Comparison of ENCODE assay signal across 11 mouse cellular contexts in the genomic region with DNA sequence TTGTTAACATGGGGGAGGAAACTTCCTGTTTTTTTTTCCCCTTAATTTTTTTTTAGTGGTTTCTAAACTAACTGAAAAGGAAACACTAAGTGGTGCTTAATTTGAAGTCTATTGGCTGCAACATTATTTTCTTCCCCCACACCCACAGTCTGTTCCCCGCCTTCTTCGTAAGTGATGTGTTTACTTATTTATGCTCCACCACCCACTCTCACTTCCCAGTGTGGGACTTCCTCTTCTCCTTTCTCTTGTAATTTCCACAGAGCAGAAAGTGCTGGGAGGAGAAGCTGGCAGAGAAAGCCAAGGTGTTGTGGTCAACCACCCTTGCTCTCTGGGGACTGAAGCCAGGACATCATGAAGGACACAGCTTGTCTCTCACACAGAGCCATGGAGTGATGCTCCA. TPM values are rescaled to one million over a fixed set of nuclear protein-coding genes. Genes with fewer than 3 reads are reported as not detected.
A peak's percentile ranks its signal among the peaks of the same experiment; 100 is the strongest.
DNase-seq lines count a peak whose midpoint lies in the region; ATAC-seq and TF ChIP-seq lines count a peak whose summit lies in the region.
"Had no signal": no experiment of that assay in that cellular context is flagged by ENCODE, and none has a peak within 500 bp of the region (broad histone marks: within the 10 kb centered on the region; RNA-seq: fewer than 3 reads in every experiment).

No protein-coding gene starts in this region.

- TF ChIP-seq POLR2A in kidney, adult 2 months (IDR thresholded peaks at IDR 0.05; ENCODE audit: low read depth, low read length), result no peak
- TF ChIP-seq POLR2A in spleen, adult 2 months (IDR thresholded peaks at IDR 0.05; ENCODE audit: low read depth, low read length), result no peak

- H3K4me1 ChIP-seq in kidney, adult 2 months (ENCODE audit: control insufficient read depth, insufficient read depth, low read length), result 0 out of 2 replicates have a peak, but pooled peaks cover 3% of the 10 kb centered on the region
- peaks cover 19% of the 10 kb centered on the region; the same call in 1 of the 2 replicates for H3K4me1 ChIP-seq in spleen, adult 2 months (ENCODE audit: control insufficient read depth, insufficient read depth, insufficient read length)
- H3K4me1 ChIP-seq in kidney, postnatal 0 days (replicated peaks; ENCODE audit: insufficient read depth, low read length), result 0 out of 2 replicates have a peak, but pooled peaks cover 5% of the 10 kb centered on the region
- H3K4me1 ChIP-seq in stomach, postnatal 0 days (replicated peaks; ENCODE audit: control insufficient read depth, insufficient read depth), result no peaks in the 10 kb centered on the region
- H3K4me1 ChIP-seq in midbrain, embryonic 15.5 days, result no peaks in the 10 kb centered on the region; the same call in 1 of the 2 replicates

- no peak overlapping the region for H3K4me2 ChIP-seq in kidney, postnatal 0 days (ENCODE audit: low read length)
- H3K4me2 ChIP-seq in stomach, postnatal 0 days (replicated peaks; ENCODE audit: low read depth), result no peak overlapping the region
- H3K4me2 ChIP-seq in midbrain, embryonic 15.5 days, result no peak overlapping the region
- H3K4me2 ChIP-seq: embryonic facial prominence, embryonic 12.5 days had no signal

- peak overlapping the region; percentile 56; the same call in 1 of the 2 replicates for H3K27ac ChIP-seq in kidney, adult 2 months (ENCODE audit: insufficient read depth, low read depth, low read length)
- peak overlapping the region; percentile 68 for H3K27ac ChIP-seq in spleen, adult 2 months (ENCODE audit: insufficient read depth, low read length)
- no peak overlapping the region for H3K27ac ChIP-seq in kidney, postnatal 0 days
- H3K27ac ChIP-seq in stomach, postnatal 0 days (replicated peaks), result 0 out of 2 replicates have a peak overlapping the region, but pooled peaks have one; percentile 20
- no peak overlapping the region for H3K27ac ChIP-seq in midbrain, embryonic 15.5 days
- H3K27ac ChIP-seq: embryonic facial prominence, embryonic 12.5 days; liver, embryonic 14.5 days had no signal

- DNase-seq in kidney, adult 2 months, result peak; percentile 74
- DNase-seq in kidney, adult 18-20 months, result no peak
- DNase-seq in spleen, adult 2 months (ENCODE audit: low read depth in 1 of 2, low spot score in 2 of 2), result peak; percentile 23 to 41
- DNase-seq in spleen, postnatal 4 days (ENCODE audit: low spot score in 2 of 2), result no peak
- peak; percentile 62 for DNase-seq in kidney, postnatal 0 days (ENCODE audit: low spot score)
- DNase-seq in stomach, postnatal 0 days (ENCODE audit: low spot score), result no peak
- DNase-seq in urinary bladder, postnatal 14 days (ENCODE audit: low spot score), result no peak
- DNase-seq: adrenal gland, postnatal 36 days had no signal

- H3K36me3 ChIP-seq in kidney, adult 2 months (ENCODE audit: control insufficient read depth, insufficient read depth, low read length), result no peaks in the 10 kb centered on the region
- H3K36me3 ChIP-seq in spleen, adult 2 months (ENCODE audit: control insufficient read depth, insufficient read depth, low read length), result no peaks in the 10 kb centered on the region
- no peaks in the 10 kb centered on the region for H3K36me3 ChIP-seq in kidney, postnatal 0 days (ENCODE audit: insufficient read depth, low read length)
- H3K36me3 ChIP-seq in stomach, postnatal 0 days (ENCODE audit: control insufficient read depth, insufficient read depth, low read length), result no peaks in the 10 kb centered on the region
- H3K36me3 ChIP-seq in midbrain, embryonic 15.5 days (replicated peaks), result no peaks in the 10 kb centered on the region
- H3K36me3 ChIP-seq: embryonic facial prominence, embryonic 12.5 days had no signal

- no peaks in the 10 kb centered on the region for H3K27me3 ChIP-seq in kidney, adult 2 months (replicated peaks; ENCODE audit: control insufficient read depth, insufficient read depth, low read length)
- no peaks in the 10 kb centered on the region for H3K27me3 ChIP-seq in spleen, adult 2 months (ENCODE audit: control insufficient read depth, insufficient read depth, low read length)
- H3K27me3 ChIP-seq in kidney, postnatal 0 days (ENCODE audit: insufficient read depth, low read length), result no peaks in the 10 kb centered on the region
- H3K27me3 ChIP-seq in stomach, postnatal 0 days (ENCODE audit: control insufficient read depth, insufficient read depth, low read length), result no peaks in the 10 kb centered on the region
- H3K27me3 ChIP-seq in midbrain, embryonic 15.5 days (replicated peaks), result no peaks in the 10 kb centered on the region
- H3K27me3 ChIP-seq: embryonic facial prominence, embryonic 12.5 days had no signal

- H3K9ac ChIP-seq in kidney, postnatal 0 days (ENCODE audit: low read depth, low read length), result no peak overlapping the region
- H3K9ac ChIP-seq in stomach, postnatal 0 days (ENCODE audit: low read length), result no peak overlapping the region
- H3K9ac ChIP-seq in midbrain, embryonic 15.5 days, result no peak overlapping the region
- H3K9ac ChIP-seq: embryonic facial prominence, embryonic 12.5 days; liver, embryonic 14.5 days had no signal

- no peak for TF ChIP-seq CTCF in kidney, adult 2 months (conservative IDR thresholded peaks at IDR 0.05; ENCODE audit: insufficient read depth, insufficient read length, low read depth, low read length)
- no peak for TF ChIP-seq CTCF in spleen, adult 2 months (IDR thresholded peaks at IDR 0.05; ENCODE audit: extremely low read depth, insufficient read depth, insufficient read length, insufficient replicate concordance)
- no peak for TF ChIP-seq CTCF in kidney, postnatal 0 days (IDR thresholded peaks at IDR 0.05; ENCODE audit: low read depth)
- no peak for TF ChIP-seq CTCF in stomach, postnatal 0 days (IDR thresholded peaks at IDR 0.05; ENCODE audit: low read depth)

- WGBS in kidney, adult 2 months, result 62% methylated on average over 2 of the region's 2 CpGs
- 21% methylated on average over 2 of the region's 2 CpGs for WGBS in spleen, adult 2 months
- 30% methylated on average over 2 of the region's 2 CpGs for WGBS in kidney, postnatal 0 days
- 66% methylated on average over 2 of the region's 2 CpGs for WGBS in stomach, postnatal 0 days
- 78% methylated on average over 2 of the region's 2 CpGs for WGBS in midbrain, embryonic 15.5 days

- ATAC-seq in kidney, postnatal 0 days (replicated peaks; ENCODE audit: low FRiP score, low read depth), result no peak
- ATAC-seq in stomach, postnatal 0 days (ENCODE audit: low FRiP score, low TSS enrichment), result no peak
- no peak for ATAC-seq in midbrain, embryonic 15.5 days (replicated peaks)

- H3K4me3 ChIP-seq in kidney, adult 2 months (ENCODE audit: insufficient read depth, low read depth, low read length), result no peak overlapping the region
- H3K4me3 ChIP-seq in spleen, adult 2 months (ENCODE audit: extremely low read depth, insufficient read depth, insufficient read length), result no peak overlapping the region
- H3K4me3 ChIP-seq in kidney, postnatal 0 days (replicated peaks; ENCODE audit: low read depth, low read length), result no peak overlapping the region
- no peak overlapping the region for H3K4me3 ChIP-seq in stomach, postnatal 0 days (ENCODE audit: low read depth, low read length)
- no peak overlapping the region for H3K4me3 ChIP-seq in midbrain, embryonic 15.5 days
- H3K4me3 ChIP-seq: embryonic facial prominence, embryonic 12.5 days had no signal

- no peak for TF ChIP-seq EP300 in stomach, postnatal 0 days (optimal IDR thresholded peaks at IDR 0.05)

- H3K9me3 ChIP-seq in kidney, postnatal 0 days (replicated peaks; ENCODE audit: low read length), result no peaks in the 10 kb centered on the region
- no peaks in the 10 kb centered on the region for H3K9me3 ChIP-seq in stomach, postnatal 0 days (ENCODE audit: control insufficient read depth, low read length)
- H3K9me3 ChIP-seq in midbrain, embryonic 15.5 days, result no peaks in the 10 kb centered on the region
- H3K9me3 ChIP-seq: embryonic facial prominence, embryonic 12.5 days had no signal

RNA-seq across cellular contexts. Expression of gene Chn2, which starts 43.2 kb away (rescaled TPM):
- polyA plus RNA-seq in kidney, adult 2 months (2012; rRNA removed), result 22.8 and 24.8 TPM in 2 replicates
- polyA plus RNA-seq in spleen, adult 2 months (2012; rRNA removed), result 8.4 and 11.8 TPM in 2 replicates
- polyA plus RNA-seq in kidney, postnatal 0 days (2015; fragmentation: Nextera tagmentation; extraction: Ambion mirVana), result 16.3 and 16.8 TPM in 2 replicates
- 19.1 and 21.7 TPM in 2 replicates for polyA plus RNA-seq in stomach, postnatal 0 days (2015; fragmentation: Nextera tagmentation; extraction: Ambion mirVana)
- polyA plus RNA-seq in midbrain, embryonic 15.5 days (2015; fragmentation: Nextera tagmentation; extraction: Ambion mirVana), result 34.0 and 37.5 TPM in 2 replicates

Comparison
In these comparisons a context has a peak if more than half of its experiments do, and no peak if none do; other contexts are left out.
1. DNase-seq: peak in kidney, adult 2 months (single experiment), spleen, adult 2 months (2 of 2) and kidney, postnatal 0 days (single experiment); none in kidney, adult 18-20 months (single experiment), spleen, postnatal 4 days (0 of 2), stomach, postnatal 0 days (single experiment) and urinary bladder, postnatal 14 days (single experiment).
2. H3K27ac ChIP-seq: peak in kidney, adult 2 months (single experiment), spleen, adult 2 months (single experiment) and stomach, postnatal 0 days (single experiment); none in kidney, postnatal 0 days (single experiment) and midbrain, embryonic 15.5 days (single experiment).